Mouse (Mus musculus) hindbrain, embryonic 16.5 days (tissue): ENCODE data around the gene Evi5l. TPM values are rescaled to one million over a fixed set of nuclear protein-coding genes. Genes with fewer than 3 reads are reported as not detected.
A peak's percentile ranks its signal among the peaks of the same experiment; 100 is the strongest.

Source experiments
- ATAC-seq: fragments of 200-750 bp; cut with Nextera tagmentation; 2 replicates; pipeline ENCODE4 v1.8.0; 2017; ENCODE audit warnings: moderate TSS enrichment, moderate library complexity
- H3K27ac ChIP-seq: fragments of 300-500 bp; sonication (generic); 2 replicates; pipeline ENCODE4 v1.5.1; 2014; ENCODE audit warnings: low read depth, mild to moderate bottlenecking, control low read depth, low read length, moderate library complexity
- H3K27me3 ChIP-seq: fragments of 300-500 bp; sonication (generic); replicated peaks from 2 replicates; pipeline ENCODE4 v1.6.1; 2014; ENCODE audit warnings: low read length; ENCODE audit not compliant: control insufficient read depth, insufficient read depth
- H3K36me3 ChIP-seq: fragments of 300-500 bp; sonication (generic); 2 replicates; pipeline ENCODE4 v1.6.1; 2014; ENCODE audit warnings: mild to moderate bottlenecking, low read length, moderate library complexity, mixed read lengths; ENCODE audit not compliant: control insufficient read depth, insufficient read depth
- H3K4me1 ChIP-seq: fragments of 300-500 bp; sonication (generic); 2 replicates; pipeline ENCODE4 v1.6.1; 2014; ENCODE audit warnings: low read depth, low read length; ENCODE audit not compliant: control insufficient read depth, insufficient read depth
- H3K4me2 ChIP-seq: fragments of 300-500 bp; sonication (generic); 2 replicates; pipeline ENCODE4 v1.6.1; 2014; ENCODE audit warnings: mild to moderate bottlenecking, low read length, control low read depth, moderate library complexity
- H3K4me3 ChIP-seq: fragments of 300-500 bp; sonication (generic); 2 replicates; pipeline ENCODE4 v1.5.1; 2014; ENCODE audit warnings: mild to moderate bottlenecking, low read length, control low read depth, moderate library complexity
- H3K9ac ChIP-seq: fragments of 300-500 bp; sonication (generic); 2 replicates; pipeline ENCODE4 v1.6.1; 2014; ENCODE audit warnings: low read depth, mild to moderate bottlenecking, control low read depth, low read length, moderate library complexity
- H3K9me3 ChIP-seq: fragments of 300-500 bp; sonication (generic); 2 replicates; pipeline ENCODE4 v1.6.1; 2014; ENCODE audit warnings: mild to moderate bottlenecking, low read length, moderate library complexity; ENCODE audit not compliant: control insufficient read depth
- WGBS: fragments of 180-500 bp; shearing (Covaris S2); extraction: QIAGEN DNeasy Blood & Tissue Kit; methylation state at CpG from one replicate; pipeline ENCODE4 v1.1.7; 2014; 5-methylcytosine and 5-hydroxymethylcytosine counted together
- polyA plus RNA-seq: library from polyadenylated mRNA; unstranded; fragments of >200 nt; fragmentation: Nextera tagmentation; extraction: Ambion mirVana; gene quantifications from 2 replicates; pipeline ENCODE4 v1.2.1, GENCODE M21; 2015

The Evi5l gene
- polyA plus RNA-seq, 1 experiment from 2014 or later = 116 TPM

- peak overlapping the region; percentile 75 for H3K4me3 ChIP-seq
- peak overlapping the region; percentile 88 for H3K9ac ChIP-seq
- WGBS = 27% methylated on average over 4 of the region's 4 CpGs
- H3K4me1 ChIP-seq = peaks cover 35% of the 10 kb centered on the region
- H3K27me3 ChIP-seq = no peaks in the 10 kb centered on the region
- H3K27ac ChIP-seq = peak overlapping the region; percentile 97
- H3K4me2 ChIP-seq = peak overlapping the region; percentile 59
- H3K9me3 ChIP-seq = no peaks in the 10 kb centered on the region
- ATAC-seq = no peak
- H3K36me3 ChIP-seq = peaks cover 29% of the 10 kb centered on the region
Observed at GRCm38 (mm10) chr8:4256911-4257310, 90.5 kb downstream of the Evi5l start.

- H3K36me3 ChIP-seq = peaks cover 30% of the 10 kb centered on the region
- peaks cover 33% of the 10 kb centered on the region for H3K4me1 ChIP-seq
- WGBS = 47% methylated on average over 4 of the region's 4 CpGs
- H3K27ac ChIP-seq = peak overlapping the region; percentile 97
- no peak for ATAC-seq
- H3K4me2 ChIP-seq = peak overlapping the region; percentile 59
- no peaks in the 10 kb centered on the region for H3K9me3 ChIP-seq
- H3K27me3 ChIP-seq = no peaks in the 10 kb centered on the region
- peak overlapping the region; percentile 75 for H3K4me3 ChIP-seq
- H3K9ac ChIP-seq = peak overlapping the region; percentile 88
Observed at GRCm38 (mm10) chr8:4257350-4257749, 91.0 kb downstream of the Evi5l start.

- Histone ChIP-seq H3K27ac (peak overlapping the region; percentile 97), H3K9me3 (no peaks in the 10 kb centered on the region), H3K9ac (peak overlapping the region; percentile 88), H3K4me2 (peak overlapping the region; percentile 59), H3K4me3 (peak overlapping the region; percentile 75), H3K4me1 (peaks cover 31% of the 10 kb centered on the region), H3K27me3 (no peaks in the 10 kb centered on the region), H3K36me3 (peaks cover 34% of the 10 kb centered on the region)
- ATAC-seq = peak; percentile 52
- 3% methylated on average over 34 of the region's 35 CpGs for WGBS
Observed at GRCm38 (mm10) chr8:4258233-4258632, 91.9 kb downstream of the Evi5l start.

DNA sequence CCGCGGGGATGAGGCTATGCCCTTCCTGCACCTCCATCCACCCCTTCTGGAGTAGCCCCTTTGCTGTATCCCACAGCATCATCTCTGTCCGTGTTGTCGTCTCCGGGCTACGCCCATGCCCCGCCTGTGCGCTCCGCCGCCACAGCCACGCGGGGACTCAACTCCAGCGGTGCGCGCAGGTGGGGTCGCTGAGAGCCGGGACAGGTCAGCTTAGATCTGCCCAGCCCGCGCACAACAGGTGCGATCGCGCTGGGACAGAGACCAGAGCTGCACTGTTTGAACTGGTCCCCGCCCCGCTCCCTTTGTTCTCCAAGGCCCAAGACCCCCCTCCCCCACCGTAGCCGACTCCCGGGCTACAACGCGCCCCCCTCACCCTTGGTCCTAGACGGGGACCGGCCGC is 92.3 kb downstream of the Evi5l start:
- WGBS = under 1% methylated on average over 27 of the region's 32 CpGs
- ATAC-seq = peak; percentile 74
- Histone ChIP-seq H3K9me3 (no peaks in the 10 kb centered on the region), H3K27me3 (no peaks in the 10 kb centered on the region), H3K4me1 (peaks cover 29% of the 10 kb centered on the region), H3K36me3 (peaks cover 34% of the 10 kb centered on the region), H3K4me3 (peak overlapping the region; percentile 75), H3K4me2 (peak overlapping the region; percentile 59), H3K9ac (peak overlapping the region; percentile 88), H3K27ac (peak overlapping the region; percentile 97)

- H3K4me1 ChIP-seq = peaks cover 23% of the 10 kb centered on the region
- WGBS = 6% methylated on average over 20 of the region's 33 CpGs
- H3K36me3 ChIP-seq = peaks cover 34% of the 10 kb centered on the region
- H3K9me3 ChIP-seq = no peaks in the 10 kb centered on the region
- no peaks in the 10 kb centered on the region for H3K27me3 ChIP-seq
- peak within 1 kb of the TSS; percentile 59 for H3K4me2 ChIP-seq
- peak within 1 kb of the TSS; percentile 75 for H3K4me3 ChIP-seq
- peak; percentile 91 for ATAC-seq
- H3K27ac ChIP-seq = peak within 1 kb of the TSS; percentile 97
- peak within 1 kb of the TSS; percentile 88 for H3K9ac ChIP-seq
Observed at GRCm38 (mm10) chr8:4259125-4259804, 92.9 kb downstream of the Evi5l start, which contains the start of gene Ctxn1. Gene Ctxn1, minus strand, starts transcription at chr8:4259274.

- Histone ChIP-seq H3K4me1 (peaks cover 21% of the 10 kb centered on the region), H3K4me2 (no peak overlapping the region; the same call in 1 of the 2 replicates), H3K27ac (peak overlapping the region; percentile 97), H3K9me3 (no peaks in the 10 kb centered on the region), H3K36me3 (peaks cover 32% of the 10 kb centered on the region), H3K4me3 (no peak overlapping the region; the same call in 1 of the 2 replicates), H3K27me3 (no peaks in the 10 kb centered on the region), H3K9ac (no peak overlapping the region)
- ATAC-seq = no peak
- 78% methylated on average over 4 of the region's 4 CpGs for WGBS
Observed at GRCm38 (mm10) chr8:4259805-4260170, 93.4 kb downstream of the Evi5l start.

Other genes starting within 250 kb of the Evi5l start
- not detected in 2 replicates for gene Cd209b, start 239.7 kb upstream of the Evi5l start, polyA plus RNA-seq
- gene Cd209c, start 211.8 kb upstream of the Evi5l start, polyA plus RNA-seq = 0.50 and 0.51 TPM in 2 replicates
- gene Cd209f, start 60.7 kb upstream of the Evi5l start, polyA plus RNA-seq = 0.28 and 0.82 TPM in 2 replicates
- gene Cd209g, start 32.5 kb upstream of the Evi5l start, polyA plus RNA-seq = 0.09 TPM in 1 of 2 replicates, not detected in the other
- gene Prr36, start 50.9 kb downstream of the Evi5l start, polyA plus RNA-seq = 42.8 and 43.2 TPM in 2 replicates
- gene Lrrc8e, start 60.3 kb downstream of the Evi5l start, polyA plus RNA-seq = not detected in 2 replicates
- gene Map2k7, start 72.2 kb downstream of the Evi5l start, polyA plus RNA-seq = 24.8 and 28.5 TPM in 2 replicates
- gene Gm49320, start 72.3 kb downstream of the Evi5l start, polyA plus RNA-seq = 0.59 and 0.71 TPM in 2 replicates
- gene Tgfbr3l, start 81.6 kb downstream of the Evi5l start, polyA plus RNA-seq = 2.8 and 3.7 TPM in 2 replicates
- 71.6 and 72.2 TPM in 2 replicates for gene Snapc2, start 86.5 kb downstream of the Evi5l start, polyA plus RNA-seq
- gene Ctxn1, start 92.7 kb downstream of the Evi5l start, polyA plus RNA-seq = 278 and 289 TPM in 2 replicates
- 43.6 and 51.9 TPM in 2 replicates for gene Timm44, start 109.3 kb downstream of the Evi5l start, polyA plus RNA-seq
- 15.5 and 17.2 TPM in 2 replicates for gene Ccl25, start 158.6 kb downstream of the Evi5l start, polyA plus RNA-seq
- 80.6 and 94.9 TPM in 2 replicates for gene Elavl1, start 158.8 kb downstream of the Evi5l start, polyA plus RNA-seq